Mouse (Mus musculus) stomach, embryonic 15.5 days (tissue): Measurements from ENCODE around the gene Adcy5. TPM values are rescaled to one million over a fixed set of nuclear protein-coding genes. Genes with fewer than 3 reads are reported as not detected.

ENCODE experiments used
- ATAC-seq: fragments of 200-750 bp; cut with Nextera tagmentation; 2 replicates; pipeline ENCODE4 v1.8.0; 2017; ENCODE audit warnings: low read depth, moderate number of reproducible peaks, moderate TSS enrichment; ENCODE audit not compliant: insufficient read depth, low FRiP score
- H3K27ac ChIP-seq: fragments of 300-500 bp; sonication (generic); 2 replicates; pipeline ENCODE4 v1.5.1; 2015; ENCODE audit warnings: mild to moderate bottlenecking, inconsistent platforms
- H3K27me3 ChIP-seq: fragments of 300-500 bp; sonication (generic); replicated peaks from 2 replicates; pipeline ENCODE4 v1.6.1; 2015; ENCODE audit warnings: inconsistent platforms
- H3K36me3 ChIP-seq: fragments of 300-500 bp; sonication (generic); 2 replicates; pipeline ENCODE4 v1.6.1; 2015; ENCODE audit warnings: inconsistent platforms
- H3K4me1 ChIP-seq: fragments of 300-500 bp; sonication (generic); 2 replicates; pipeline ENCODE4 v1.6.1; 2015; ENCODE audit warnings: inconsistent platforms
- H3K4me2 ChIP-seq: fragments of 300-500 bp; sonication (generic); 2 replicates; pipeline ENCODE4 v1.6.1; 2015; ENCODE audit warnings: mild to moderate bottlenecking, inconsistent platforms
- H3K4me3 ChIP-seq: fragments of 300-500 bp; sonication (generic); replicated peaks from 2 replicates; pipeline ENCODE4 v1.5.1; 2015; ENCODE audit warnings: inconsistent platforms
- H3K9ac ChIP-seq: fragments of 300-500 bp; sonication (generic); 2 replicates; pipeline ENCODE4 v1.6.1; 2015; ENCODE audit warnings: inconsistent platforms
- H3K9me3 ChIP-seq: fragments of 300-500 bp; sonication (generic); 2 replicates; pipeline ENCODE4 v1.6.1; 2016; ENCODE audit warnings: inconsistent platforms
- WGBS: fragments of 180-500 bp; shearing (Covaris S2); methylation state at CpG from one replicate; pipeline ENCODE4 v1.1.7; 2015; 5-methylcytosine and 5-hydroxymethylcytosine counted together
- polyA plus RNA-seq: library from polyadenylated mRNA; unstranded; fragments of >200 nt; fragmentation: Nextera tagmentation; extraction: Ambion mirVana; gene quantifications from 2 replicates; pipeline ENCODE4 v1.2.1, GENCODE M21; 2015

Gene Adcy5
- polyA plus RNA-seq, 1 experiment from 2014 or later, result 3.0 TPM

GRCm38 (mm10) chr16:35215047-35215446 is 60.4 kb downstream of the Adcy5 start:
- ATAC-seq, result no peak
- H3K4me1 ChIP-seq, result peaks cover 23% of the 10 kb centered on the region
- H3K36me3 ChIP-seq, result no peaks in the 10 kb centered on the region
- peak overlapping the region; percentile 85 for H3K27ac ChIP-seq
- no peak overlapping the region for H3K4me2 ChIP-seq
- H3K9ac ChIP-seq, result no peak overlapping the region
- H3K27me3 ChIP-seq, result no peaks in the 10 kb centered on the region
- no peaks in the 10 kb centered on the region for H3K9me3 ChIP-seq
- no peak overlapping the region for H3K4me3 ChIP-seq
- WGBS, result 26% methylated on average over 7 of the region's 7 CpGs

GRCm38 (mm10) chr16:35215498-35215897 is 60.8 kb downstream of the Adcy5 start:
- WGBS, result 24% methylated on average over 5 of the region's 5 CpGs

GRCm38 (mm10) chr16:35216826-35217491 is 62.3 kb downstream of the Adcy5 start:
- H3K9me3 ChIP-seq, result no peaks in the 10 kb centered on the region
- ATAC-seq, result no peak
- H3K36me3 ChIP-seq, result no peaks in the 10 kb centered on the region
- no peak overlapping the region for H3K4me3 ChIP-seq
- no peak overlapping the region for H3K4me2 ChIP-seq
- WGBS, result 65% methylated on average over 6 of the region's 6 CpGs
- H3K27me3 ChIP-seq, result no peaks in the 10 kb centered on the region
- peak overlapping the region; percentile 85 for H3K27ac ChIP-seq
- no peak overlapping the region for H3K9ac ChIP-seq
- peaks cover 20% of the 10 kb centered on the region for H3K4me1 ChIP-seq

More at GRCm38 (mm10) chr16:35215498-35215897, 60.8 kb downstream of the Adcy5 start:
- ATAC-seq, result peak; percentile 67
- no peak overlapping the region for H3K4me2 ChIP-seq
- peak overlapping the region; percentile 85 for H3K27ac ChIP-seq
- H3K4me3 ChIP-seq, result no peak overlapping the region
- H3K27me3 ChIP-seq, result no peaks in the 10 kb centered on the region
- no peaks in the 10 kb centered on the region for H3K36me3 ChIP-seq
- no peaks in the 10 kb centered on the region for H3K9me3 ChIP-seq
- H3K4me1 ChIP-seq, result peaks cover 20% of the 10 kb centered on the region
- H3K9ac ChIP-seq, result no peak overlapping the region

GRCm38 (mm10) chr16:35220412-35220811 is 65.7 kb downstream of the Adcy5 start:
- Histone ChIP-seq H3K27ac (no peak overlapping the region), H3K4me3 (no peak overlapping the region), H3K27me3 (no peaks in the 10 kb centered on the region), H3K4me1 (peaks cover 32% of the 10 kb centered on the region), H3K9me3 (no peaks in the 10 kb centered on the region), H3K9ac (no peak overlapping the region), H3K4me2 (no peak overlapping the region), H3K36me3 (no peaks in the 10 kb centered on the region)
- no peak for ATAC-seq
- WGBS, result 68% methylated on average over 5 of the region's 5 CpGs

GRCm38 (mm10) chr16:35221581-35221980 is 66.9 kb downstream of the Adcy5 start:
- Histone ChIP-seq H3K27ac (no peak overlapping the region), H3K4me1 (peaks cover 24% of the 10 kb centered on the region), H3K4me2 (no peak overlapping the region), H3K4me3 (no peak overlapping the region), H3K9ac (no peak overlapping the region), H3K27me3 (no peaks in the 10 kb centered on the region), H3K9me3 (no peaks in the 10 kb centered on the region), H3K36me3 (no peaks in the 10 kb centered on the region)
- 77% methylated on average over 4 of the region's 4 CpGs for WGBS
- ATAC-seq, result no peak

GRCm38 (mm10) chr16:35223930-35224329 is 69.3 kb downstream of the Adcy5 start:
- 64% methylated on average over 4 of the region's 4 CpGs for WGBS

GRCm38 (mm10) chr16:35224716-35225115 is 70.0 kb downstream of the Adcy5 start:
- no peak overlapping the region for H3K4me2 ChIP-seq
- peaks cover 21% of the 10 kb centered on the region for H3K4me1 ChIP-seq
- no peak overlapping the region for H3K27ac ChIP-seq
- 42% methylated on average over 14 of the region's 14 CpGs for WGBS
- H3K27me3 ChIP-seq, result no peaks in the 10 kb centered on the region
- H3K36me3 ChIP-seq, result no peaks in the 10 kb centered on the region
- H3K4me3 ChIP-seq, result no peak overlapping the region
- no peak overlapping the region for H3K9ac ChIP-seq
- ATAC-seq, result peak; percentile 29; the same call in 1 of the 2 replicates
- no peaks in the 10 kb centered on the region for H3K9me3 ChIP-seq

More at GRCm38 (mm10) chr16:35223930-35224329, 69.3 kb downstream of the Adcy5 start:
- H3K9ac ChIP-seq, result no peak overlapping the region
- H3K36me3 ChIP-seq, result no peaks in the 10 kb centered on the region
- H3K9me3 ChIP-seq, result no peaks in the 10 kb centered on the region
- H3K4me3 ChIP-seq, result no peak overlapping the region
- H3K4me1 ChIP-seq, result peaks cover 19% of the 10 kb centered on the region
- no peaks in the 10 kb centered on the region for H3K27me3 ChIP-seq
- H3K27ac ChIP-seq, result no peak overlapping the region
- ATAC-seq, result no peak
- H3K4me2 ChIP-seq, result no peak overlapping the region

GRCm38 (mm10) chr16:35229582-35229981 is 74.9 kb downstream of the Adcy5 start:
- Histone ChIP-seq H3K4me2 (no peak overlapping the region), H3K4me3 (no peak overlapping the region), H3K36me3 (no peaks in the 10 kb centered on the region), H3K9me3 (no peaks in the 10 kb centered on the region), H3K4me1 (peaks cover 14% of the 10 kb centered on the region), H3K9ac (no peak overlapping the region), H3K27me3 (no peaks in the 10 kb centered on the region), H3K27ac (no peak overlapping the region; the same call in 1 of the 2 replicates)
- WGBS, result 29% methylated on average over 11 of the region's 11 CpGs
- ATAC-seq, result peak; percentile 70

- Histone ChIP-seq H3K36me3 (no peaks in the 10 kb centered on the region), H3K9ac (no peak overlapping the region), H3K4me1 (peaks cover 11% of the 10 kb centered on the region), H3K9me3 (no peaks in the 10 kb centered on the region), H3K27me3 (no peaks in the 10 kb centered on the region), H3K4me2 (no peak overlapping the region), H3K27ac (no peak overlapping the region), H3K4me3 (no peak overlapping the region)
- WGBS, result 45% methylated on average over 14 of the region's 14 CpGs
- ATAC-seq, result no peak
Measured at GRCm38 (mm10) chr16:35232153-35232750, 77.6 kb downstream of the Adcy5 start.

GRCm38 (mm10) chr16:35233329-35233728 is 78.7 kb downstream of the Adcy5 start:
- H3K4me3 ChIP-seq, result no peak overlapping the region
- H3K27me3 ChIP-seq, result no peaks in the 10 kb centered on the region
- H3K36me3 ChIP-seq, result no peaks in the 10 kb centered on the region
- ATAC-seq, result no peak
- H3K4me2 ChIP-seq, result no peak overlapping the region
- H3K9ac ChIP-seq, result no peak overlapping the region
- 91% methylated on average over 4 of the region's 4 CpGs for WGBS
- H3K27ac ChIP-seq, result no peak overlapping the region
- peaks cover 11% of the 10 kb centered on the region for H3K4me1 ChIP-seq
- H3K9me3 ChIP-seq, result no peaks in the 10 kb centered on the region

- no peak overlapping the region for H3K4me3 ChIP-seq
- no peak overlapping the region for H3K4me2 ChIP-seq
- H3K27ac ChIP-seq, result no peak overlapping the region
- no peak overlapping the region for H3K9ac ChIP-seq
- no peaks in the 10 kb centered on the region for H3K36me3 ChIP-seq
- no peaks in the 10 kb centered on the region for H3K9me3 ChIP-seq
- no peak for ATAC-seq
- 82% methylated on average over 7 of the region's 7 CpGs for WGBS
- H3K27me3 ChIP-seq, result no peaks in the 10 kb centered on the region
- peaks cover 7% of the 10 kb centered on the region; the same call in 1 of the 2 replicates for H3K4me1 ChIP-seq
Measured at GRCm38 (mm10) chr16:35237091-35237490, 82.4 kb downstream of the Adcy5 start.

- Histone ChIP-seq H3K9me3 (no peaks in the 10 kb centered on the region), H3K9ac (no peak overlapping the region), H3K36me3 (no peaks in the 10 kb centered on the region), H3K4me3 (no peak overlapping the region), H3K27ac (no peak overlapping the region), H3K27me3 (no peaks in the 10 kb centered on the region), H3K4me1 (no peaks in the 10 kb centered on the region), H3K4me2 (no peak overlapping the region)
- no peak for ATAC-seq
- 72% methylated on average over 12 of the region's 12 CpGs for WGBS
Measured at GRCm38 (mm10) chr16:35239318-35239965, 84.8 kb downstream of the Adcy5 start.
